Mouse (Mus musculus) heart, embryonic 16.5 days (tissue): ENCODE data around the gene Slc39a9. TPM values are rescaled to one million over a fixed set of nuclear protein-coding genes. Genes with fewer than 3 reads are reported as not detected.
A peak's percentile ranks its signal among the peaks of the same experiment; 100 is the strongest.

Experiments used
- ATAC-seq: fragments of 200-750 bp; cut with Nextera tagmentation; replicated peaks from 2 replicates; pipeline ENCODE4 v1.8.0; 2017; ENCODE audit warnings: moderate number of reproducible peaks; ENCODE audit not compliant: insufficient read depth, low FRiP score; ENCODE audit errors: extremely low read depth
- H3K27ac ChIP-seq: fragments of 300-500 bp; sonication (generic); 2 replicates; pipeline ENCODE4 v1.5.1; 2014; ENCODE audit warnings: mild to moderate bottlenecking, low read length, control low read depth, moderate library complexity
- H3K27me3 ChIP-seq: fragments of 300-500 bp; sonication (generic); 2 replicates; pipeline ENCODE4 v1.6.1; 2014; ENCODE audit warnings: low read length, mixed read lengths; ENCODE audit not compliant: control insufficient read depth, insufficient read depth
- H3K36me3 ChIP-seq: fragments of 300-500 bp; sonication (generic); 2 replicates; pipeline ENCODE4 v1.6.1; 2014; ENCODE audit not compliant: control insufficient read depth, insufficient read depth
- H3K4me1 ChIP-seq: fragments of 300-500 bp; sonication (generic); 2 replicates; pipeline ENCODE4 v1.6.1; 2014; ENCODE audit warnings: low read length, mixed read lengths; ENCODE audit not compliant: control insufficient read depth, insufficient read depth
- H3K4me2 ChIP-seq: fragments of 300-500 bp; sonication (generic); 2 replicates; pipeline ENCODE4 v1.6.1; 2014; ENCODE audit warnings: low read depth, mild to moderate bottlenecking, control low read depth, low read length
- H3K4me3 ChIP-seq: fragments of 300-500 bp; sonication (generic); 2 replicates; pipeline ENCODE4 v1.5.1; 2014; ENCODE audit warnings: mild to moderate bottlenecking, control low read depth, low read length
- H3K9ac ChIP-seq: fragments of 300-500 bp; sonication (generic); 2 replicates; pipeline ENCODE4 v1.6.1; 2014; ENCODE audit warnings: low read length, control low read depth
- H3K9me3 ChIP-seq: fragments of 300-500 bp; sonication (generic); replicated peaks from 2 replicates; pipeline ENCODE4 v1.6.1; 2016; ENCODE audit warnings: low read length; ENCODE audit not compliant: control insufficient read depth
- WGBS: fragments of 180-500 bp; shearing (Covaris S2); extraction: QIAGEN DNeasy Blood & Tissue Kit; methylation state at CpG from one replicate; pipeline ENCODE4 v1.1.7; 2014; 5-methylcytosine and 5-hydroxymethylcytosine counted together
- polyA plus RNA-seq: library from polyadenylated mRNA; unstranded; fragments of >200 nt; fragmentation: Nextera tagmentation; extraction: Ambion mirVana; gene quantifications from 2 replicates; pipeline ENCODE4 v1.2.1, GENCODE M21; 2015

The Slc39a9 gene
- polyA plus RNA-seq, 1 experiment from 2014 or later, result 17.5 TPM

DNA sequence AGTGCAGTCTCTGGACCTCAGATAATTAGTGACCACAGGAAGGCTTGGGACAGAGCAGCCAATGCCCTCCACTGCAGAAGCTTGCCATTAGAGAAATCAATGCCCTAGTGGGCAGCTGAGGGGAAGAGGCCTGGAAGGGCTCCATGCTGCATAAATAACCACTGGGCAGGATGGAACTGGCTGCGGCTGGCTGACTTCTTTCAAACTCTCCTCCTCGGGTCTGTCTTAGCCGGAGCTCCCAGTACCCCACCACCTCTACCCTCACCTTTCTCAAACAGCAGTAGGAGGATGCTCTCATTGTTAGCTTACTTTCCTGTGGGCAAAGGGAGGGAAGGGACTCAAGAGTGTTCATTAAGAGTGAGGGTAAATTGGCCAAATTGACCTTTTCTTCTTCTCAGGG is 51.3 kb downstream of the Slc39a9 start:
- Histone ChIP-seq H3K4me2 (no peak overlapping the region), H3K36me3 (no peaks in the 10 kb centered on the region), H3K9ac (no peak overlapping the region), H3K4me1 (peaks cover 7% of the 10 kb centered on the region), H3K9me3 (no peaks in the 10 kb centered on the region), H3K27ac (no peak overlapping the region), H3K27me3 (peaks cover 26% of the 10 kb centered on the region), H3K4me3 (no peak overlapping the region)
- WGBS, result 83% methylated on average over 3 of the region's 3 CpGs
- ATAC-seq, result no peak

- H3K4me2 ChIP-seq, result no peak overlapping the region
- no peak overlapping the region for H3K27ac ChIP-seq
- no peak overlapping the region for H3K9ac ChIP-seq
- H3K36me3 ChIP-seq, result no peaks in the 10 kb centered on the region
- no peak overlapping the region for H3K4me3 ChIP-seq
- WGBS, result 70% methylated on average over 5 of the region's 5 CpGs
- ATAC-seq, result no peak
- peaks cover 9% of the 10 kb centered on the region for H3K27me3 ChIP-seq
- peaks cover 6% of the 10 kb centered on the region; the same call in 1 of the 2 replicates for H3K4me1 ChIP-seq
- H3K9me3 ChIP-seq, result no peaks in the 10 kb centered on the region
Observed at GRCm38 (mm10) chr12:80698526-80699143, 55.0 kb downstream of the Slc39a9 start.

DNA sequence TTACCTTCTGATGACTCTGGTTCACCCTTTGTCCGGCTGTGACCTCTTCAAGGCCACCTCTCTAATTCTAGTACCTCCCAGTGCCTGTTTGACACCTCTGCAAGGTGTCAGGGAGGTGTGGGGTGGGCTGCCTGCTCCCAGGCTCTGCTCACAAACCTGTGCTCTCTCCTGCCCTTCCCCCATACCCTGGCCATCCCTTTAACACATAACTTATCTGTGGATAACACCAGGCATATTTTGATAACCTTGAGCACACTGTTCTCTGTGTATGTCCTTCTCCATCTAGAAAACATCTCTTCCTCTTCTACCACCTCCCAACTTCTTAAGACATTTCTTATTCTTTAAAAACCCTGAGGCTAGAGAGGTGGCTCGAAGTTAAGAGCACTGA is 55.5 kb downstream of the Slc39a9 start:
- no peak for ATAC-seq
- Histone ChIP-seq H3K4me1 (peaks cover 6% of the 10 kb centered on the region; the same call in 1 of the 2 replicates), H3K27ac (no peak overlapping the region), H3K4me2 (no peak overlapping the region), H3K36me3 (no peaks in the 10 kb centered on the region), H3K9me3 (no peaks in the 10 kb centered on the region), H3K9ac (no peak overlapping the region), H3K4me3 (no peak overlapping the region), H3K27me3 (0 out of 2 replicates have a peak, but pooled peaks cover 6% of the 10 kb centered on the region)
- 68% methylated on average over 2 of the region's 2 CpGs for WGBS

DNA sequence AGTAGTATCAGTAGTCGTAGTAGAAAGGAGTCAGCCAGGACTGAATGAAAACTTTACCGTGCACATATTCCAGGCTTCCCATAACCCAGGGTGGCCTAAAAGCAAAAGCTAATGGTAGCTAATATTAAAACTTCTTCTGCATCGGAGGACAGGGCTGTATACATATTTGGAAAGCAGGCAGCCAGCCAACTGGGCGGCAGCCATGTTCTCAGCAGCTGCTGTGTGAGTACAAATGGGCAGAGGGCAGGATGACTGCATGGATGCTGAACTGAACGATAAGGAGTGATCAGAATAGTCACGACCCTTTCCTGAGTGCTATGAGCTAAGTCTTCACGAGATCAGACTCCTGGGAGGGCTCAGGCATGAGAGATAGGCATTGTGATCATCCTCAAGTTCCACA is 57.6 kb downstream of the Slc39a9 start:
- 42% methylated on average over 7 of the region's 7 CpGs for WGBS
- H3K9ac ChIP-seq, result no peak overlapping the region
- ATAC-seq, result peak; percentile 49
- no peaks in the 10 kb centered on the region for H3K27me3 ChIP-seq
- no peaks in the 10 kb centered on the region for H3K36me3 ChIP-seq
- H3K27ac ChIP-seq, result peak overlapping the region; percentile 5; the same call in 1 of the 2 replicates
- peaks cover 6% of the 10 kb centered on the region; the same call in 1 of the 2 replicates for H3K4me1 ChIP-seq
- H3K9me3 ChIP-seq, result no peaks in the 10 kb centered on the region
- no peak overlapping the region for H3K4me3 ChIP-seq
- no peak overlapping the region; the same call in 1 of the 2 replicates for H3K4me2 ChIP-seq

GRCm38 (mm10) chr12:80706208-80706914 is 62.7 kb downstream of the Slc39a9 start:
- H3K4me1 ChIP-seq, result peaks cover 10% of the 10 kb centered on the region; the same call in 1 of the 2 replicates
- no peaks in the 10 kb centered on the region for H3K9me3 ChIP-seq
- H3K27me3 ChIP-seq, result no peaks in the 10 kb centered on the region
- no peak overlapping the region for H3K4me3 ChIP-seq
- 45% methylated on average over 11 of the region's 11 CpGs for WGBS
- H3K9ac ChIP-seq, result no peak overlapping the region
- no peaks in the 10 kb centered on the region for H3K36me3 ChIP-seq
- H3K4me2 ChIP-seq, result no peak overlapping the region
- ATAC-seq, result no peak
- no peak overlapping the region for H3K27ac ChIP-seq

- H3K27me3 ChIP-seq, result no peaks in the 10 kb centered on the region
- 29% methylated on average over 6 of the region's 6 CpGs for WGBS
- no peak overlapping the region for H3K27ac ChIP-seq
- no peaks in the 10 kb centered on the region for H3K9me3 ChIP-seq
- no peak for ATAC-seq
- no peak overlapping the region for H3K4me2 ChIP-seq
- H3K4me1 ChIP-seq, result 0 out of 2 replicates have a peak, but pooled peaks cover 8% of the 10 kb centered on the region
- H3K9ac ChIP-seq, result no peak overlapping the region
- no peak overlapping the region for H3K4me3 ChIP-seq
- no peaks in the 10 kb centered on the region for H3K36me3 ChIP-seq
Observed at GRCm38 (mm10) chr12:80706915-80707604, 63.4 kb downstream of the Slc39a9 start.

DNA sequence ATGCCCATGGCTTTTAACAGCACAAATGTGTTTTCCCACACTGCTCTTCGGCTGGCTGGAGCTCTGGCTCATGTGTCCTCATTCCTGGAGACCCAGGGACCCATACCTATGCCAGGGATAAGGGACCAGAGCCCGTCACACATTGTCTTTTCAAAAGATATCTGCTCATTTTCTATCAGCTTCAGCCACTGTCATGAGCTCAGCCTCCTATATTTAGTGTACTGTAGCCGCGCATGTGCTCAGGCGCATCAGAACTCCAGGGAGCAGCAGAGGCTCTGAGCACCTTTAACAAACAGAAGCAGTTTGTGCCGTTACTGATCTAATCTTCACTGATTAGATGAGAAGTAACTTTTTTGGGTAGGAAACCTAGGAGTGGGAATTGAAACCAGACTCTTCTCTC is 72.2 kb downstream of the Slc39a9 start:
- Histone ChIP-seq H3K4me1 (peaks cover 13% of the 10 kb centered on the region), H3K27me3 (no peaks in the 10 kb centered on the region), H3K4me3 (no peak overlapping the region), H3K9ac (peak overlapping the region; percentile 27; the same call in 1 of the 2 replicates), H3K27ac (peak overlapping the region; percentile 80), H3K4me2 (no peak overlapping the region), H3K36me3 (no peaks in the 10 kb centered on the region), H3K9me3 (no peaks in the 10 kb centered on the region)
- peak; percentile 78; the same call in 1 of the 2 replicates for ATAC-seq
- 32% methylated on average over 6 of the region's 6 CpGs for WGBS

- Histone ChIP-seq H3K36me3 (no peaks in the 10 kb centered on the region), H3K4me2 (no peak overlapping the region), H3K4me1 (peaks cover 13% of the 10 kb centered on the region), H3K9me3 (no peaks in the 10 kb centered on the region), H3K27me3 (no peaks in the 10 kb centered on the region), H3K4me3 (no peak overlapping the region), H3K27ac (no peak overlapping the region), H3K9ac (no peak overlapping the region)
- 64% methylated on average over 2 of the region's 2 CpGs for WGBS
- ATAC-seq, result no peak
Observed at GRCm38 (mm10) chr12:80719141-80719540, 75.5 kb downstream of the Slc39a9 start.

GRCm38 (mm10) chr12:80720507-80720906 is 76.8 kb downstream of the Slc39a9 start:
- WGBS, result 77% methylated on average over 12 of the region's 12 CpGs
- H3K4me1 ChIP-seq, result peaks cover 9% of the 10 kb centered on the region
- H3K9me3 ChIP-seq, result no peaks in the 10 kb centered on the region

More at GRCm38 (mm10) chr12:80720507-80720906, 76.8 kb downstream of the Slc39a9 start:
- no peak overlapping the region for H3K9ac ChIP-seq
- 0 out of 2 replicates have a peak, but pooled peaks cover 4% of the 10 kb centered on the region for H3K27me3 ChIP-seq
- no peaks in the 10 kb centered on the region for H3K36me3 ChIP-seq
- H3K27ac ChIP-seq, result no peak overlapping the region
- ATAC-seq, result no peak
- H3K4me3 ChIP-seq, result no peak overlapping the region
- no peak overlapping the region for H3K4me2 ChIP-seq
